9 mouse cellular contexts compared by ENCODE assay signal in genomic region chr8:35193771-35194170, GRCm38 (mm10).
DNase-seq lines count a peak whose midpoint lies in the region; ATAC-seq and TF ChIP-seq lines count a peak whose summit lies in the region.
"Had no signal": no experiment of that assay in that cellular context is flagged by ENCODE, and none has a peak within 500 bp of the region (broad histone marks: within the 10 kb centered on the region; RNA-seq: fewer than 3 reads in every experiment).

No protein-coding gene starts in this region.

- peaks cover 2% of the 10 kb centered on the region; the same call in 1 of the 2 replicates for H3K4me1 ChIP-seq in embryonic fibroblast, embryonic 13.5 days (ENCODE audit: control insufficient read depth, insufficient read depth, low read length)
- H3K4me1 ChIP-seq in limb, embryonic 13.5 days, result peaks cover 13% of the 10 kb centered on the region

- H3K4me3 ChIP-seq in layer of hippocampus, adult 2 months, result no peak overlapping the region
- H3K4me3 ChIP-seq in embryonic fibroblast, embryonic 13.5 days (ENCODE audit: insufficient read depth, low read length), result no peak overlapping the region
- no peak overlapping the region for H3K4me3 ChIP-seq in limb, embryonic 13.5 days
- H3K4me3 ChIP-seq: myocyte had no signal

- no peaks in the 10 kb centered on the region for H3K36me3 ChIP-seq in limb, embryonic 13.5 days

- 42% methylated on average over 1 of the region's 1 CpGs for WGBS in limb, embryonic 13.5 days

- peak in 1 of 2 experiments; percentile 28 for DNase-seq in layer of hippocampus, adult 2 months (ENCODE audit: low spot score in 2 of 2)
- DNase-seq in layer of hippocampus, adult 9-10 months (ENCODE audit: low spot score), result no peak
- DNase-seq in cerebellum, adult 18-20 months, result peak; percentile 32 to 63
- no peak for DNase-seq in natural killer cell, adult 2 months (ENCODE audit: low spot score in 2 of 2)
- no peak for DNase-seq in thymus, postnatal 14 days
- no peak for DNase-seq in adrenal gland, postnatal 25 days

- no peaks in the 10 kb centered on the region for H3K27me3 ChIP-seq in limb, embryonic 13.5 days

- TF ChIP-seq POLR2A in embryonic fibroblast, embryonic 13.5 days (IDR thresholded peaks at IDR 0.05; ENCODE audit: low read depth, low read length), result no peak

- ATAC-seq in limb, embryonic 13.5 days (ENCODE audit: low FRiP score, low read depth), result peak; percentile 83

- H3K9me3 ChIP-seq in limb, embryonic 13.5 days, result no peaks in the 10 kb centered on the region

- H3K27ac ChIP-seq in layer of hippocampus, adult 2 months, result no peak overlapping the region
- H3K27ac ChIP-seq in embryonic fibroblast, embryonic 13.5 days (ENCODE audit: insufficient read depth, low read length), result no peak overlapping the region
- peak overlapping the region; percentile 33; the same call in 1 of the 2 replicates for H3K27ac ChIP-seq in limb, embryonic 13.5 days

- no peak overlapping the region for H3K4me2 ChIP-seq in limb, embryonic 13.5 days (replicated peaks)

- H3K9ac ChIP-seq in limb, embryonic 13.5 days, result no peak overlapping the region

- peak; percentile 52 for TF ChIP-seq CTCF in layer of hippocampus, adult 2 months (conservative IDR thresholded peaks at IDR 0.05)
- TF ChIP-seq CTCF in embryonic fibroblast, embryonic 13.5 days (IDR thresholded peaks at IDR 0.05; ENCODE audit: borderline replicate concordance, insufficient read depth, low read length), result peak; percentile 51; the same call in 1 of the 2 replicates

Comparison
In these comparisons a context has a peak if more than half of its experiments do, and no peak if none do; other contexts are left out.
1. DNase-seq: peak in cerebellum, adult 18-20 months (2 of 2); none in layer of hippocampus, adult 9-10 months (single experiment), natural killer cell, adult 2 months (0 of 2), thymus, postnatal 14 days (single experiment) and adrenal gland, postnatal 25 days (single experiment).